Mouse (Mus musculus) bone marrow macrophage, adult 2 months (primary cell): ENCODE results near the gene Krt88.

Source experiments
- CTCF ChIP-seq: IDR thresholded peaks from 2 replicates; pipeline ENCODE4 v1.5.1; 2012; ENCODE audit warnings: low read depth, mild to moderate bottlenecking, low read length, moderate library complexity
- POLR2A ChIP-seq: IDR thresholded peaks from 2 replicates; pipeline ENCODE4 v1.6.1; 2012; ENCODE audit warnings: mild to moderate bottlenecking, low read depth, low read length, borderline replicate concordance

- TF ChIP-seq CTCF (no peak), POLR2A (no peak)
These were observed 35.4 kb upstream of the Krt88 start for GRCm38 (mm10) chr15:101412188-101412587.
